Mouse (Mus musculus): Measurements from ENCODE around the gene Pnma1.

Pnma1 gene

GRCm38 (mm10) chr12:84154786-84155522, 6.7 kb upstream of the Pnma1 start:
- DNase-seq (ENCODE audit: low spot score): no peak

GRCm38 (mm10) chr12:84153414-84153813, 5.1 kb upstream of the Pnma1 start:
- no peak for DNase-seq (ENCODE audit: low spot score)

GRCm38 (mm10) chr12:84152352-84153190, 4.3 kb upstream of the Pnma1 start:
- no peak for DNase-seq (ENCODE audit: low spot score)

DNA sequence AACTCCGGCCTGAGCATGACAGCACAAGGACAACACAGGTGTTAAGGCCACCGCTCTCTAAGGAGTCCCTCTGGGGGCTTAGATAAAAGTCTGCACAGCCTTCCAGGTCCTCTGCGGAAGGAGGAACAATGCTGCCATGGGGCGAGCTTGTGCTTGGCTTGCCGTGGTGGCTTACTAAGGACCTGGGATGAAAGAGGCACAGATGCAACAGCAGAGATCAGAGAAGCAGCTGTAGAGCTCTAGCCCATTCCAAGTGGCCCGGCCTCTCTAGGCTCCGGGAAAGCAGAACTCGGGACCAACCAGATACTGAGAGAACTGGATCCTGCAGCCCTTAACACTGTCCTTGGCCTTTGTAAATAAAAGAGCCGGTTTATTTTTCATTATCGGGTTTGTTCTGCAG, 3.6 kb upstream of the Pnma1 start:
- DNase-seq (ENCODE audit: low spot score): no peak

DNA sequence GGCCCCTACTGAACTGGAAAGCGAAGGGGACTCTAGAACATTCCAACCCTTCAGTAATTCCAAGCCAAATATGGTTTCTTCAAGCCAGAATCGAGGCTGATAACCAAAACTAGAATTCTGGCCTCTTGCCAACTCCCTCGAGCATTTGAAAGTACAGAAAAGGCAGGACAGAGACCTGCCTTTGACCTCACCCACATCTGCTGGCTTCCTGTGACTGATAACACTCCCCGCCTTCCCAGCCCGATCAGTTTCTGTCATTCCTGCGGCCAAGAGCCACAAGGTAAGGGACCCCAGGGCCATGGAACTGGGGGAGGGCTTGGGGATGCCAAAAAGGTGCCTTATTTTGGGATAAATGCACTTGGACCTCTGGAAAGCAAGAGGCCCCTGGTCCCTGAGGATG, 2.7 kb upstream of the Pnma1 start:
- DNase-seq (ENCODE audit: low spot score): no peak

GRCm38 (mm10) chr12:84149971-84150370, 1.7 kb upstream of the Pnma1 start:
- no peak for DNase-seq (ENCODE audit: low spot score)

- DNase-seq (ENCODE audit: low spot score): no peak
Observed at GRCm38 (mm10) chr12:84148622-84149012, 328 bp upstream of the Pnma1 start.

DNA sequence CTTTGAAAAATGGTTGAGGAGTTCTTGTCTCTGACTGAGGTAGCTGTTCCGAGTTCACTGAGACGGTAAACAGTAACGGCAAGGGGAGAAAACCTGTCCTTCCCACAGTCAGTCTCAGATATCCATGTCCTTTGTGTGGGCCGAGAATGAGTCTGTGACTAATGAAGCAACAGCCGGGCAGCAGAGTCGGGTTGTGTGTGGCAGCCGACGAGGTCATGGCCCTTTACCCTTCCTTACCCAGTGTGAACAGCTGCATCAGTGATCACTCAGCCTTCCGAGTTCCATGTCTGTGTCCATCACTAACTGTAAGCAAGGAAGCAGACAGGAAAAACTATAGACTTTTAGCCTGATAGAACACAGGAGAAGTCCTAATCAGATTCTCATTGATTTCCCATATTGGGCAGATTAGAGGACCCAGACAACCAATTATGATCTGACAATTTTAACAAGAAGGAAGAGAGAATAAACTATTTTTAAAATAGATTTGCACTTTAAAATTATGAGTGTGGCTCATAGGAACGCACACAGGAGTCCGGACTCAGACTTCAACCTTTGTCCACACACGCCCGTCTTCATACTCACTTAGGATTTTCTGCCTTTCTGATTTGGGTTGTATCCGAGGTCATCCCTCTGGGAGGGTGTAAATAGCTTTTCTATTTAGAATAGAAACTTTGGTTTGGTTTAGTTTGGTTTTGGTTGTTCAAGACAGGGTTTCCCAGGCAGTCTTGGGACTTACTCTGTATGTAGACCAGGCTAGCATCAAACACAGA, 5.8 kb downstream of the Pnma1 start:
- no peak for DNase-seq (ENCODE audit: low spot score)

- no peak for DNase-seq (ENCODE audit: low spot score)
Observed at GRCm38 (mm10) chr12:84141271-84141670, 7.0 kb downstream of the Pnma1 start.

DNA sequence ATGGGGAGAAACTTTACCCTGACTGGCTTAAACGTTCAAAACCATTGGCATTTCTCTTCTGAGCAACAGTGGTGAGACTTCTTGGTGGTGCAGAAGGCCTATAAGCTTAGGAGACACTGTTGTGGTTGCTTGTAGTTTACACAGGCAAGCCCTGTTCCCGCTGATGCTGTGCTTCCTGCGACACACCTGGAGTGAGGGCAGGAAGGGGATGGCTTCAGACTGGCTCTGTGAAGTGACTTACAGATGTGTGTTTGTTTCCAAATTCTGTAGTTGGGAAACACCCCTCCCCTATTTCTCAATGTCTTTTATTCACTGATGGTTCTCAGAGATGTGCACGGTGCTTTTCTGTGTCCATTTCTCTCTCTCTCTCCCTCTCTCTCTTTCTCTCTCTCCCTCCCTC, 8.2 kb downstream of the Pnma1 start:
- DNase-seq (ENCODE audit: low spot score): no peak

DNA sequence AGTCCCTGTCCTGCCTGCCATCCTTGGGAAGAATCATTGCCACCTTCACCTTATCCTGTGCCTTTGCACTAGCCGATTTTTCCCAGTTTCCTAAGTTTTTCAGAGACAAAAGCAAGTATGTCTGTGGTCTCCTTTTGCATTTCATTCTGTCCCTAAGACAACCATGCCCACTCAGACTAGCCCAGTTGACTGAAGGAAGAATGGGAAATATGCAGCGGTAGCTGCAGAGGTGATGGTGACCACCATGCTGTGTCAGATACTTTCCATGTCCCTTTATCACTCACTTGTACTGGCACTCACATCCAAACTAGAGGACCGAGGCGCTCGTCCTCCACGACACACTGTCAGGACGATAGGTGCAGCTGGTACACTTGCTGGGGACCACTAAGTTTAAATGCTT, 11.2 kb downstream of the Pnma1 start:
- DNase-seq (ENCODE audit: low spot score): no peak

DNA sequence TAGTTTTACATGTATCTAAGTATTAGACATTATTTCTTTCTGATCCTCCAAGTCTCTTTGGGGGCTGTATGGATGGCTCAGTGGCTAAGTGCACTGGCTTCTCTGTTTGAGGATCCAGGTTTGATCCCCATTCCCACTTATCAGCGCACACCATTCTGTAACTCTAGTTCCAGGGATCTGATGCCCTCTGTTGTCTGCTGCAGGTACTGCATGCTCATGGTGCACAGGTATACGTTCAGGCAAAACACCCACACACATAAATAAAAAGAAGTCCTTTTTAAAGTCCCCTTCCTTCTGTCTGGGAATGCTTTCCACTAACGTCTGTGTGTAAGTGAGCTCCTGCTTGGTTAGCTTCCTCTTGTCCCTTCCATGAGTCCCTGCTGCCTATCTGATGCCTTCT, 16.0 kb downstream of the Pnma1 start:
- peak; percentile 21 for DNase-seq (ENCODE audit: low spot score)

- DNase-seq (ENCODE audit: low spot score): no peak
Observed at GRCm38 (mm10) chr12:84129931-84130330, 18.4 kb downstream of the Pnma1 start.

GRCm38 (mm10) chr12:84128576-84128975, 19.7 kb downstream of the Pnma1 start:
- no peak for DNase-seq (ENCODE audit: low spot score)

GRCm38 (mm10) chr12:84126899-84127298, 21.4 kb downstream of the Pnma1 start:
- no peak for DNase-seq (ENCODE audit: low spot score)

DNA sequence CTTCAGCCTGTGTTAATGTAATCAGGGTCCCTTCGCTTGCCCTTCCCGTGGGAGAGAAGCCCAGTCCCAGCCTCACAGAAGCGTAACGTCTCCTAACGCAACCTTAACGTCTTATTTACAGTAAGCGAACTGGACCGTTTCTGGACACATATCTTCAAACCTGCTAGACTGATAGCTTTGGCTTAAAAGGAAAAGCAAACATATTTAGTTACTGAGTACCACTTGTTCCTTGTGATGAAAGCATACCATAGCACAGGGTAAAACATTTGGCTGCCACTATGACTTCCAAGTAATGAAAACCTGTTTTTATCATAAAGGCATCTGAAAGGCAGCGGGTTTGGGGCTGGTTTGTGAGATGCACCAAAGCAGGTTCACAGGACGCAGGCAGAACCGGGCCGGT, 22.4 kb downstream of the Pnma1 start:
- DNase-seq (ENCODE audit: low spot score): no peak

GRCm38 (mm10) chr12:84119584-84119983, 28.7 kb downstream of the Pnma1 start:
- no peak for DNase-seq (ENCODE audit: low spot score)

- DNase-seq (ENCODE audit: low spot score): peak; percentile 81
Observed at GRCm38 (mm10) chr12:84114153-84114994, 33.9 kb downstream of the Pnma1 start, which contains the start of gene Dnal1. TSS of gene Dnal1 (plus strand) at chr12:84114366.

DNA sequence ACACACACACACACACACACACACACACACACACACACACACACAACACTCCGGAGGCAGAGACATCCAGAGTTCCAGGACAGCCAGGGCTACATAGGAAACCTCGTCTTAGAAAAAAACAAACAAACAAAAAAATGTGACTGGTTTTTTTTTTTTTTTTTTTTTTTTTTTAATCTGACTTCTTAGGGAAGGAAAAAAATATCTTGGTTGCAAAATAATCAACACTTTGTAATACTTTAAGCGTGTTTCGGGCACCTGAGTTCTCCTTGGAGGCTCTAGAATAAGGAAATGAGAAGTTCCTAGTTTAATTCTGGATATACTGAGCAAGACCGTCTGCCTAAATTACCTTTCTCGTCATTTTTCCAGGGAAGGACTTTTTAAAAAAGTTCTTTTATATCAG, 34.6 kb downstream of the Pnma1 start:
- no peak for DNase-seq (ENCODE audit: low spot score)

- no peak for DNase-seq (ENCODE audit: low spot score)
Observed at GRCm38 (mm10) chr12:84110814-84111213, 37.5 kb downstream of the Pnma1 start.

DNA sequence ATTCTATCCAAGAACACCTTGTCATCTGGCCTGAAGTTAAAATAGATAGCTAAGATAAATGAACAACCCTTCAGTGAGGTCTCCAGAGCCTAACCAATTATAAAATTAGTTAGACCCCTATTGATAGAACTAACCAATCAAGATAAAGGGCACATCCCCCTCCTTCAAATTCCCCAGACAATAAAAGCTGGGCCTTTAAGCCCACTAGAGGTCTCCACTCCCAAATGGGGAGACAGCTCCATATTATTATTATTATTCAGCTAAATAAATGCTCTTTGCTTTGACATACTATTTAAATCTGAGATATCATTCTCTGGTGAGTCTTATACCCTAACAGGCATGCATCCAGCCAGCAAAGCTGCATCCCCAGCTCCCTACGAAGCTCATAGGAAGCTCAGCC, 38.4 kb downstream of the Pnma1 start:
- DNase-seq (ENCODE audit: low spot score): no peak

GRCm38 (mm10) chr12:84107692-84108091, 40.6 kb downstream of the Pnma1 start:
- no peak for DNase-seq (ENCODE audit: low spot score)
